Mouse (Mus musculus): Measurements from ENCODE around the gene Twf2. TPM values are rescaled to one million over a fixed set of nuclear protein-coding genes. Genes with fewer than 3 reads are reported as not detected.

Gene Twf2
- polyA plus RNA-seq, 1 experiment from 2014 or later = 57.5 TPM

DNA sequence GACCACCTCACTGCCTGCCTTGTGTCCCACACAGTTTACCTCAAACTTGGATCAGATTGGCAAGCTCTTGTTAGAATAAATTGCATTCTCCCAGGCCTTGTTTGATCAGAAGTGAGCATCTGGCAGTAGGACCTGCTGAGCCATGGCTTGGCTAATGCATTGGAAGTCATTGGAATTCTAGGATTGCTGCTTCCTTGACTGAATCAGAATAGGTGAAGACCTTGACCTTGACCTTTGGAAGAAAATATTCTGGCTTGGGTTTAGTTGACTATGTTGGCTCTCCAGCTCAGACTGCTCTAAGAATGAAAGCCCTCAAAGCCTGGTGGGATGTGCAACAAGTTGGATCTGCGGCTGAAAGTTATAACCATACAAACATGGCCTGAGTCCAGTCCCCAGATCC is 11.6 kb upstream of the Twf2 start:
- Histone ChIP-seq H3K4me3 (ENCODE audit: low read depth, low read length) (no peak overlapping the region), H3K9me3 (replicated peaks; ENCODE audit: control insufficient read depth, low read length) (no peaks in the 10 kb centered on the region), H3K36me3 (ENCODE audit: control insufficient read depth, insufficient read depth, low read length) (peaks cover 75% of the 10 kb centered on the region), H3K27me3 (replicated peaks; ENCODE audit: control insufficient read depth, insufficient read depth, low read length) (no peaks in the 10 kb centered on the region), H3K4me2 (ENCODE audit: low read length) (no peak overlapping the region), H3K9ac (ENCODE audit: low read length) (no peak overlapping the region), H3K4me1 (ENCODE audit: control insufficient read depth, insufficient read depth, low read length) (no peaks in the 10 kb centered on the region), H3K27ac (ENCODE audit: low read depth, low read length) (no peak overlapping the region)
- DNase-seq (ENCODE audit: low spot score) = no peak
- WGBS = 92% methylated on average over 1 of the region's 1 CpGs
- no peak for ATAC-seq

DNA sequence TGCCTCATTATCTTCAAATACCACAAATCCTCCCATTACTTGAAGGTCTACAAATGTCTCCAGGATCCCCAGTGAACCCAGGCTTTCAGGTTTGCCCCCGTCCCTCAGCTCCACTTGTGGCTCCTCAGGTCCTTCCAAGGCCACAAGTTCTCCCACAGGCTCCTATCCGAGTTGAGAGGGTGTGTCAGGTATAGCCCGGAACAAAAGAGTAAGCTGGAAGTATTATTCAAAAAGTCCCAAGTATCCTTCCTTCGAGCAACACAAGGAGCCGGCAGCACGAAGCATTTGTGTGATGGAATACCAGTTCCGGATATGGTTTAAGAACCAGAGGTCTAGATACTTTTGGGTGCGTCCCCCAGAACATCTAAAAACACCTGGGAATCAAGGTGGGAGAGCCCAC is 10.9 kb upstream of the Twf2 start:
- H3K36me3 ChIP-seq (ENCODE audit: control insufficient read depth, insufficient read depth, low read length) = peaks cover 69% of the 10 kb centered on the region
- H3K9me3 ChIP-seq (replicated peaks; ENCODE audit: control insufficient read depth, low read length) = no peaks in the 10 kb centered on the region
- H3K4me3 ChIP-seq (ENCODE audit: low read depth, low read length) = no peak overlapping the region
- H3K27ac ChIP-seq (ENCODE audit: low read depth, low read length) = no peak overlapping the region
- no peak overlapping the region for H3K9ac ChIP-seq (ENCODE audit: low read length)
- ATAC-seq (no peak), DNase-seq (ENCODE audit: low spot score) (no peak)
- no peak overlapping the region for H3K4me2 ChIP-seq (ENCODE audit: low read length)
- H3K27me3 ChIP-seq (replicated peaks; ENCODE audit: control insufficient read depth, insufficient read depth, low read length) = no peaks in the 10 kb centered on the region
- H3K4me1 ChIP-seq (ENCODE audit: control insufficient read depth, insufficient read depth, low read length) = no peaks in the 10 kb centered on the region
- 92% methylated on average over 8 of the region's 8 CpGs for WGBS

GRCm38 (mm10) chr9:106192998-106193397 is 9.9 kb upstream of the Twf2 start:
- no peak overlapping the region for H3K9ac ChIP-seq (ENCODE audit: low read length)
- no peak overlapping the region for H3K4me2 ChIP-seq (ENCODE audit: low read length)
- WGBS = 85% methylated on average over 1 of the region's 1 CpGs
- H3K4me3 ChIP-seq (ENCODE audit: low read depth, low read length) = no peak overlapping the region
- no peaks in the 10 kb centered on the region for H3K9me3 ChIP-seq (replicated peaks; ENCODE audit: control insufficient read depth, low read length)
- no peak for DNase-seq (ENCODE audit: low spot score)
- H3K27ac ChIP-seq (ENCODE audit: low read depth, low read length) = no peak overlapping the region
- ATAC-seq = no peak
- no peaks in the 10 kb centered on the region for H3K4me1 ChIP-seq (ENCODE audit: control insufficient read depth, insufficient read depth, low read length)
- peaks cover 59% of the 10 kb centered on the region for H3K36me3 ChIP-seq (ENCODE audit: control insufficient read depth, insufficient read depth, low read length)
- no peaks in the 10 kb centered on the region for H3K27me3 ChIP-seq (replicated peaks; ENCODE audit: control insufficient read depth, insufficient read depth, low read length)

DNA sequence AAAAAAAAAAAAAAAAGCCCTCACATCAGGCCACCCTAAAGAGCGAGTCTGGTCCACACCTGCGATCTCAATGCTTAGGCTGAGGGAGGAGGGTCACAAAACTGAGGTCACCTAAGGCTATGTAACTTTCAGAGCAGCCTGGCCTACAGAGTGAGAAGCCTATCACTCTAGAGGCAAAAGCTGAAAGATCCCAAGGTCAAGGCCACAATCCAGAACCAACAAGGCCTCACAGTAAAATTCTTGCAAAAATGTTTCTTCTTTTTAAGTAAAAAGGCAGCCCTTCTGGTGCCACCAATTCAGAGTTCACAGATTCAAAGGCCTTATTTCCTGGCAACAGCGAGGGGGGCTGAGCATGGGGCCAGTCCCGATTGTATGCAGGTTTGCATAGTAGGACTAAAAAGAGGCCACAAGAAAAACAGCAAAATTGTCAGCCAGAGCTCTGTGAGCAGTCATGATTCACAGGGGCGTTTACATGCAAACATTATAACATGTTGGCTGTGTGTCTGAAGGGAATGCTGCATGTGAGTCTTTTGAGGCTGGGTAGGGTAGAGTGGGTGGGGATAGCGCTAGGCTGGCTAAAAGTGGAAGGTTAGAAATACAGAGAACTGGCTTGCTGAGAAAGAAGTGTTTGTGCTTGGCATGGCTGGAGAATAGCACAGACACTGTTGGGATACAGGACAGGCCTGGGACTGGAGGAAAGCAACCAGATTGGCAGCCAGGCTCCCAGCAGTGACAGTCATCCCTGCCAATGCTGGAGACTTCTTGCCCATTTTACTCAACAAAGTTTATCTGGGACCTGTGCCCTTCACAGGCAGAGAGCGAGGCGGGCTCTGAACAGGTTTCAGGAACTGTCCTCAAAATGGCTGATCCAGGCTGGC is 8.7 kb upstream of the Twf2 start:
- DNase-seq (ENCODE audit: low spot score) (no peak), ATAC-seq (no peak)
- Histone ChIP-seq H3K4me3 (ENCODE audit: low read depth, low read length) (no peak overlapping the region), H3K36me3 (ENCODE audit: control insufficient read depth, insufficient read depth, low read length) (peaks cover 47% of the 10 kb centered on the region), H3K9ac (ENCODE audit: low read length) (no peak overlapping the region), H3K9me3 (replicated peaks; ENCODE audit: control insufficient read depth, low read length) (no peaks in the 10 kb centered on the region), H3K4me1 (ENCODE audit: control insufficient read depth, insufficient read depth, low read length) (no peaks in the 10 kb centered on the region), H3K27me3 (replicated peaks; ENCODE audit: control insufficient read depth, insufficient read depth, low read length) (no peaks in the 10 kb centered on the region), H3K27ac (ENCODE audit: low read depth, low read length) (no peak overlapping the region), H3K4me2 (ENCODE audit: low read length) (no peak overlapping the region)
- WGBS = 91% methylated on average over 8 of the region's 8 CpGs

GRCm38 (mm10) chr9:106195693-106196092 is 7.2 kb upstream of the Twf2 start:
- ATAC-seq (no peak), DNase-seq (ENCODE audit: low spot score) (peak; percentile 42)
- Histone ChIP-seq H3K27me3 (replicated peaks; ENCODE audit: control insufficient read depth, insufficient read depth, low read length) (no peaks in the 10 kb centered on the region), H3K9ac (ENCODE audit: low read length) (no peak overlapping the region), H3K27ac (ENCODE audit: low read depth, low read length) (no peak overlapping the region), H3K4me3 (ENCODE audit: low read depth, low read length) (no peak overlapping the region), H3K4me1 (ENCODE audit: control insufficient read depth, insufficient read depth, low read length) (0 out of 2 replicates have a peak, but pooled peaks cover 2% of the 10 kb centered on the region), H3K36me3 (ENCODE audit: control insufficient read depth, insufficient read depth, low read length) (peaks cover 32% of the 10 kb centered on the region), H3K9me3 (replicated peaks; ENCODE audit: control insufficient read depth, low read length) (no peaks in the 10 kb centered on the region), H3K4me2 (ENCODE audit: low read length) (no peak overlapping the region)
- 86% methylated on average over 8 of the region's 8 CpGs for WGBS

DNA sequence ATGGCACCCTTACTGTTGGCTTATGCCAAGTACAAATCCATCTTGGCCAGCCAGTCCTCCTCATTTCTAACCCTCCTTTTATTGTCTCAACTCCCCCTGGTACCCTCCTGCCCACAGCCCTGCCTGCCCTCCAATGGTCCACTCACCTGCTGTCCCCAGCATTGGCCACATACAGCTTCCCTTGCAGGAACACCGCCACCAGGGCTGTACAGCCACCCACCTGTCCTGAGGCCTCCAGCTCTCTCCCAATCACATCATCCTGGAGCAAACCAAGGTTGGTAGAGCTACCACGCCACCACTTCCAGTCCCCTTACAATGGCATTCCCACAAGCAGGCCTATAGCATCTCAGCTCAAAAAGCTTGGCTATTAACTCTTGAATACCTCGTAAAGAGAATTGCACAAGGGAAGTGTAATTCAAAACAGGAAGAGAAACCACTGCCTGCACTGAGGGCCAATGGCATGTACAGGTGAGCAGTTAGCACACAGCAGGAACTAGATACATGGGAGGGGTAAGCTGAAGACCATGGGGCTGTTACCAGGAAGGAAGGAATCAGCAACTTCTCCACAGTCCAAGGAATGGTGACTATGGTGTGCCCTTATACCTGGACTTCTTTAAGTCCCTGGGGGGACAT is 5.7 kb upstream of the Twf2 start:
- Histone ChIP-seq H3K27ac (ENCODE audit: low read depth, low read length) (no peak overlapping the region), H3K9me3 (replicated peaks; ENCODE audit: control insufficient read depth, low read length) (no peaks in the 10 kb centered on the region), H3K36me3 (ENCODE audit: control insufficient read depth, insufficient read depth, low read length) (peaks cover 17% of the 10 kb centered on the region), H3K9ac (ENCODE audit: low read length) (no peak overlapping the region), H3K4me1 (ENCODE audit: control insufficient read depth, insufficient read depth, low read length) (peaks cover 3% of the 10 kb centered on the region; the same call in 1 of the 2 replicates), H3K4me3 (ENCODE audit: low read depth, low read length) (no peak overlapping the region), H3K27me3 (replicated peaks; ENCODE audit: control insufficient read depth, insufficient read depth, low read length) (no peaks in the 10 kb centered on the region), H3K4me2 (ENCODE audit: low read length) (no peak overlapping the region)
- WGBS = 90% methylated on average over 3 of the region's 3 CpGs
- DNase-seq (ENCODE audit: low spot score) (no peak), ATAC-seq (no peak)

DNA sequence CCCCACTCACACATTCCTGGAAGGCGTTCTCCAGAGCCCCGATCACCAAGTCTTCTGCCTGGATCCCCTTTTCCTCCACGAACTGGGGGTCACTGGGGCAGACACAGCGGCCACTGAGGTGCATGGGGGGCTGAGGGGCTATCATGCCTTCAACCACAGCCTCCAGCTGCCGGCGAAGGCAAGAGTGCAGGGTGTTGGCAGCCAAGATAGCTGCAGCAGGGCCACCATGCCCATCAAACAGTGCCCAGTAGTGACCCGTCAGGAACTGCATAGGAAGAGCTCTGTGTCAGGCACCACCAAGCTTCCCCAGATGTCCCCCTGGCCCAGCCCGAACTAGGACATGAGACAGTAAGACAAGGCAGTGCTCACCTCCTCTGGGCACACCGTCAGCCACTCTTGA is 5.2 kb upstream of the Twf2 start:
- Histone ChIP-seq H3K4me1 (ENCODE audit: control insufficient read depth, insufficient read depth, low read length) (peaks cover 4% of the 10 kb centered on the region; the same call in 1 of the 2 replicates), H3K4me3 (ENCODE audit: low read depth, low read length) (no peak overlapping the region), H3K27ac (ENCODE audit: low read depth, low read length) (no peak overlapping the region), H3K9me3 (replicated peaks; ENCODE audit: control insufficient read depth, low read length) (no peaks in the 10 kb centered on the region), H3K4me2 (ENCODE audit: low read length) (no peak overlapping the region), H3K27me3 (replicated peaks; ENCODE audit: control insufficient read depth, insufficient read depth, low read length) (no peaks in the 10 kb centered on the region), H3K36me3 (ENCODE audit: control insufficient read depth, insufficient read depth, low read length) (peaks cover 12% of the 10 kb centered on the region), H3K9ac (ENCODE audit: low read length) (no peak overlapping the region)
- WGBS = 93% methylated on average over 9 of the region's 9 CpGs
- no peak for ATAC-seq
- DNase-seq (ENCODE audit: low spot score) = no peak

DNA sequence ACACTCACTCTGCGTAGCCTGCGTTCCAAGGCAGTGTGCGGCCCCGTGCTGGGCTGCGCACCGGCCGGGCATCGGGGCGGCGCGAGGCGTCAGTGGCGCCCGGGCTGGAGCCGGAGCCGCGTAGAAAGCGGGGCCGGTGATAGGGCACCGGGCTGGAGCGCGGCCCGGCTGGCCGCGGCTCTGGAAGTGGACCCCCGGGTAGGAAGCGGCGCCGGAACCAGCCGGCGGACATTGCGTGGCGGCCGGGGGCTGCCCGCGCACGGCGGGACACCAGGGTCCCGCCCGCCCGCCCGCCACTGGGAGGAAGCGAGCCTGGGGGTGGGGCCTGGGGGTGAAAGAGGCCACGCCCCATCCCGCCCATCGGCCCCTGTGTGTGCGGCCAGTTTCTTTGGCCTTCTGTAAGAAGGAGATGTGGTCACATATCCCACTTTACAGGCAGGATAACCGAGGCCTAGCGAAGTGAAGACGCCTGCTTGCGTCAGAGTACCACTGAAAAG is 3.9 kb upstream of the Twf2 start:
- Histone ChIP-seq H3K9ac (ENCODE audit: low read length) (peak overlapping the region; percentile 71), H3K9me3 (replicated peaks; ENCODE audit: control insufficient read depth, low read length) (no peaks in the 10 kb centered on the region), H3K27ac (ENCODE audit: low read depth, low read length) (no peak overlapping the region), H3K4me3 (ENCODE audit: low read depth, low read length) (peak overlapping the region; percentile 51), H3K4me2 (ENCODE audit: low read length) (peak overlapping the region; percentile 70), H3K4me1 (ENCODE audit: control insufficient read depth, insufficient read depth, low read length) (peaks cover 11% of the 10 kb centered on the region; the same call in 1 of the 2 replicates), H3K27me3 (replicated peaks; ENCODE audit: control insufficient read depth, insufficient read depth, low read length) (no peaks in the 10 kb centered on the region), H3K36me3 (ENCODE audit: control insufficient read depth, insufficient read depth, low read length) (0 out of 2 replicates have a peak, but pooled peaks cover 4% of the 10 kb centered on the region)
- ATAC-seq (peak; percentile 35), DNase-seq (ENCODE audit: low spot score) (peak; percentile 63)
- WGBS = under 1% methylated on average over 50 of the region's 51 CpGs

All from forebrain, embryonic 14.5 days (tissue).